Mouse (Mus musculus) hindbrain, embryonic 14.5 days (tissue): Measurements from ENCODE around the gene Scnn1b. TPM values are rescaled to one million over a fixed set of nuclear protein-coding genes. Genes with fewer than 3 reads are reported as not detected.

ENCODE experiments used
- ATAC-seq: fragments of 200-750 bp; cut with Nextera tagmentation; 2 replicates; pipeline ENCODE4 v1.8.0; 2017; ENCODE audit warnings: moderate number of reproducible peaks, mild to moderate bottlenecking, moderate TSS enrichment, moderate library complexity; ENCODE audit not compliant: low FRiP score
- DNase-seq: peaks from one replicate; pipeline ENCODE4 v3.0.0-alpha.2; 2015; ENCODE audit warnings: low spot score
- H3K27ac ChIP-seq: fragments of 300-500 bp; sonication (generic); 2 replicates; pipeline ENCODE4 v1.5.1; 2014; ENCODE audit warnings: mild to moderate bottlenecking, moderate library complexity
- H3K27me3 ChIP-seq: fragments of 300-500 bp; sonication (generic); 2 replicates; pipeline ENCODE4 v1.6.1; 2014; ENCODE audit warnings: mild to moderate bottlenecking, low read length, mixed read lengths; ENCODE audit not compliant: control insufficient read depth, insufficient read depth
- H3K36me3 ChIP-seq: fragments of 300-500 bp; sonication (generic); replicated peaks from 2 replicates; pipeline ENCODE4 v1.6.1; 2014; ENCODE audit not compliant: control insufficient read depth, insufficient read depth
- H3K4me1 ChIP-seq: fragments of 300-500 bp; sonication (generic); replicated peaks from 2 replicates; pipeline ENCODE4 v1.6.1; 2014; ENCODE audit warnings: antibody characterized with exemption, low read length, mixed read lengths; ENCODE audit not compliant: control insufficient read depth, insufficient read depth
- H3K4me2 ChIP-seq: fragments of 300-500 bp; sonication (generic); replicated peaks from 2 replicates; pipeline ENCODE4 v1.6.1; 2014; ENCODE audit warnings: mild to moderate bottlenecking, moderate library complexity
- H3K4me3 ChIP-seq: fragments of 300-500 bp; sonication (generic); replicated peaks from 2 replicates; pipeline ENCODE4 v1.5.1; 2014; ENCODE audit warnings: mild to moderate bottlenecking, low read length
- H3K9ac ChIP-seq: fragments of 300-500 bp; sonication (generic); 2 replicates; pipeline ENCODE4 v1.6.1; 2014
- H3K9me3 ChIP-seq: fragments of 300-500 bp; sonication (generic); 2 replicates; pipeline ENCODE4 v1.6.1; 2016; ENCODE audit warnings: low read length; ENCODE audit not compliant: control insufficient read depth
- WGBS: fragments of 180-500 bp; shearing (Covaris S2); extraction: QIAGEN DNeasy Blood & Tissue Kit; methylation state at CpG from one replicate; pipeline ENCODE4 v1.1.7; 2014; 5-methylcytosine and 5-hydroxymethylcytosine counted together
- polyA plus RNA-seq: library from polyadenylated mRNA; unstranded; fragments of >200 nt; fragmentation: Nextera tagmentation; extraction: Ambion mirVana; gene quantifications from 2 replicates; pipeline ENCODE4 v1.2.1, GENCODE M21; 2014

Scnn1b gene
- polyA plus RNA-seq, 1 experiment from 2014 or later = 0.08 TPM

- Histone ChIP-seq H3K36me3 (no peaks in the 10 kb centered on the region), H3K4me1 (no peaks in the 10 kb centered on the region), H3K4me2 (no peak overlapping the region), H3K4me3 (no peak overlapping the region), H3K27ac (no peak overlapping the region), H3K27me3 (no peaks in the 10 kb centered on the region), H3K9me3 (no peaks in the 10 kb centered on the region), H3K9ac (no peak overlapping the region)
- DNase-seq = no peak
- ATAC-seq = no peak
- 89% methylated on average over 11 of the region's 11 CpGs for WGBS
These were observed 7.5 kb upstream of the Scnn1b start for GRCm38 (mm10) chr7:121857177-121857884.

GRCm38 (mm10) chr7:121858939-121859338 lies 5.9 kb upstream of the Scnn1b start:
- Histone ChIP-seq H3K9me3 (no peaks in the 10 kb centered on the region), H3K4me1 (no peaks in the 10 kb centered on the region), H3K36me3 (no peaks in the 10 kb centered on the region), H3K9ac (no peak overlapping the region), H3K27me3 (peaks cover 8% of the 10 kb centered on the region; the same call in 1 of the 2 replicates), H3K4me3 (no peak overlapping the region), H3K27ac (no peak overlapping the region), H3K4me2 (no peak overlapping the region)
- WGBS = 81% methylated on average over 8 of the region's 8 CpGs
- DNase-seq (no peak), ATAC-seq (no peak)

- Histone ChIP-seq H3K9me3 (no peaks in the 10 kb centered on the region), H3K9ac (no peak overlapping the region), H3K4me3 (no peak overlapping the region), H3K4me2 (no peak overlapping the region), H3K36me3 (no peaks in the 10 kb centered on the region), H3K4me1 (no peaks in the 10 kb centered on the region), H3K27me3 (no peaks in the 10 kb centered on the region), H3K27ac (no peak overlapping the region)
- 85% methylated on average over 3 of the region's 3 CpGs for WGBS
- no peak for DNase-seq
- no peak for ATAC-seq
These were observed 6.8 kb downstream of the Scnn1b start for GRCm38 (mm10) chr7:121871631-121872030.

GRCm38 (mm10) chr7:121873998-121874397 lies 9.2 kb downstream of the Scnn1b start:
- H3K4me3 ChIP-seq = no peak overlapping the region
- DNase-seq (no peak), ATAC-seq (no peak)
- no peaks in the 10 kb centered on the region for H3K9me3 ChIP-seq
- WGBS = 57% methylated on average over 3 of the region's 3 CpGs
- no peak overlapping the region for H3K4me2 ChIP-seq
- no peaks in the 10 kb centered on the region for H3K4me1 ChIP-seq
- no peaks in the 10 kb centered on the region for H3K36me3 ChIP-seq
- H3K27me3 ChIP-seq = no peaks in the 10 kb centered on the region
- H3K27ac ChIP-seq = no peak overlapping the region
- no peak overlapping the region for H3K9ac ChIP-seq

GRCm38 (mm10) chr7:121874784-121875183 lies 9.9 kb downstream of the Scnn1b start:
- no peaks in the 10 kb centered on the region for H3K36me3 ChIP-seq
- 90% methylated on average over 7 of the region's 7 CpGs for WGBS
- DNase-seq (no peak), ATAC-seq (no peak)
- no peak overlapping the region for H3K4me2 ChIP-seq
- no peaks in the 10 kb centered on the region for H3K27me3 ChIP-seq
- H3K9ac ChIP-seq = no peak overlapping the region
- no peaks in the 10 kb centered on the region for H3K9me3 ChIP-seq
- no peak overlapping the region for H3K27ac ChIP-seq
- H3K4me3 ChIP-seq = no peak overlapping the region
- no peaks in the 10 kb centered on the region for H3K4me1 ChIP-seq

- H3K9me3 ChIP-seq = no peaks in the 10 kb centered on the region
- H3K4me1 ChIP-seq = no peaks in the 10 kb centered on the region
- H3K36me3 ChIP-seq = no peaks in the 10 kb centered on the region
- H3K9ac ChIP-seq = no peak overlapping the region
- no peak for DNase-seq
- WGBS = 90% methylated on average over 4 of the region's 4 CpGs
- H3K27ac ChIP-seq = no peak overlapping the region
- no peak for ATAC-seq
- no peak overlapping the region for H3K4me3 ChIP-seq
- H3K4me2 ChIP-seq = no peak overlapping the region
- no peaks in the 10 kb centered on the region for H3K27me3 ChIP-seq
These were observed 15.4 kb downstream of the Scnn1b start for GRCm38 (mm10) chr7:121880246-121880645.

- H3K9me3 ChIP-seq = 0 out of 2 replicates have a peak, but pooled peaks cover 3% of the 10 kb centered on the region
- H3K4me1 ChIP-seq = no peaks in the 10 kb centered on the region
- WGBS = 94% methylated on average over 13 of the region's 13 CpGs
- H3K4me3 ChIP-seq = no peak overlapping the region
- H3K36me3 ChIP-seq = no peaks in the 10 kb centered on the region
- no peak for ATAC-seq
- no peak overlapping the region for H3K27ac ChIP-seq
- no peak overlapping the region for H3K9ac ChIP-seq
- no peak for DNase-seq
- no peak overlapping the region for H3K4me2 ChIP-seq
- H3K27me3 ChIP-seq = no peaks in the 10 kb centered on the region
These were observed 26.0 kb downstream of the Scnn1b start for GRCm38 (mm10) chr7:121890636-121891360.

GRCm38 (mm10) chr7:121896689-121897088 lies 31.9 kb downstream of the Scnn1b start:
- DNase-seq (no peak), ATAC-seq (no peak)
- no peaks in the 10 kb centered on the region for H3K27me3 ChIP-seq
- H3K9me3 ChIP-seq = 0 out of 2 replicates have a peak, but pooled peaks cover under 1% of the 10 kb centered on the region
- WGBS = 42% methylated on average over 6 of the region's 6 CpGs
- no peak overlapping the region for H3K4me3 ChIP-seq
- no peak overlapping the region for H3K27ac ChIP-seq
- H3K36me3 ChIP-seq = no peaks in the 10 kb centered on the region
- no peaks in the 10 kb centered on the region for H3K4me1 ChIP-seq
- H3K4me2 ChIP-seq = no peak overlapping the region
- H3K9ac ChIP-seq = no peak overlapping the region

- Histone ChIP-seq H3K27me3 (no peaks in the 10 kb centered on the region), H3K4me2 (peak overlapping the region; percentile 33), H3K9ac (no peak overlapping the region), H3K27ac (no peak overlapping the region), H3K36me3 (no peaks in the 10 kb centered on the region), H3K4me3 (no peak overlapping the region), H3K9me3 (no peaks in the 10 kb centered on the region), H3K4me1 (no peaks in the 10 kb centered on the region)
- WGBS = 9% methylated on average over 14 of the region's 14 CpGs
- DNase-seq (no peak), ATAC-seq (no peak)
These were observed 34.5 kb downstream of the Scnn1b start for GRCm38 (mm10) chr7:121899311-121899710.
